Mouse (Mus musculus): ENCODE data around the gene Ano6. TPM values are rescaled to one million over a fixed set of nuclear protein-coding genes. Genes with fewer than 3 reads are reported as not detected.

The Ano6 gene
- total and polyA plus RNA-seq, 3 experiments = 0.01 to 0.49 TPM; not detected in 1

DNA sequence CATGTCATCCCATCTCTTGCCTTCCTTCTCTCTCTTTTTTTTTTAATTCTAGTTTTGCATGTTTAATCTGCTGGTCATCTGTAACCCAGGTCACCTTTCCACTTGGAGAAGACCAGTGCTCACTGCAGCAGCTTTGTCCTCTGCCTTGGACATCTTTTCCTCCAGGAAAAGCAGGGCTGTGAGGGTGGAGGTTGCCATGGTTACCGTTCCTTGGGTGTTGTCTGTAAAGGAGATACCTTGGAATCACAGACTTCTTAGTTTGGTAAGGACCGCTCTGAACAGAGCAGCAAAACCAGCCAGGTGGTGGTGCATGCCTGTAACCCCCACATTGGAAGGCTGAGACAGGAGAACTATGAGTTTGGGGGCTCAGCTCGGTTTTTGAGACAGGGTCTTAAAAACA is 26.9 kb downstream of the Ano6 start:
- H3K4me3 ChIP-seq (ENCODE audit: low read depth, low read length) = no peak overlapping the region
- H3K4me1 ChIP-seq (ENCODE audit: insufficient read depth, low read depth, low read length) = no peaks in the 10 kb centered on the region
- TF ChIP-seq GATA2 (IDR thresholded peaks at IDR 0.05; ENCODE audit: borderline replicate concordance, low read depth, low read length) (no peak), TAL1 (conservative IDR thresholded peaks at IDR 0.05; ENCODE audit: low read depth, low read length) (no peak), GATA1 (IDR thresholded peaks at IDR 0.05; ENCODE audit: borderline replicate concordance, low read length) (no peak), CTCF (IDR thresholded peaks at IDR 0.05; ENCODE audit: low read depth, low read length) (no peak), POLR2AphosphoS5 (IDR thresholded peaks at IDR 0.05; ENCODE audit: insufficient replicate concordance, low read depth, low read length) (no peak)
- no peaks in the 10 kb centered on the region for H3K36me3 ChIP-seq (replicated peaks)
- H3K27me3 ChIP-seq (ENCODE audit: insufficient read depth, low read length) = no peaks in the 10 kb centered on the region
- DNase-seq (ENCODE audit: low spot score) (no peak), ATAC-seq (ENCODE audit: extremely low read depth, insufficient number of reproducible peaks, low FRiP score, poor library complexity, severe bottlenecking) (no peak)
- peaks cover 14% of the 10 kb centered on the region for H3K9me3 ChIP-seq (replicated peaks)

GRCm38 (mm10) chr15:95819249-95820035 is 28.8 kb downstream of the Ano6 start:
- Histone ChIP-seq H3K27me3 (ENCODE audit: insufficient read depth, low read length) (no peaks in the 10 kb centered on the region), H3K4me3 (ENCODE audit: low read depth, low read length) (no peak overlapping the region), H3K9me3 (replicated peaks) (peaks cover 11% of the 10 kb centered on the region), H3K36me3 (replicated peaks) (no peaks in the 10 kb centered on the region), H3K4me1 (ENCODE audit: insufficient read depth, low read depth, low read length) (no peaks in the 10 kb centered on the region)
- TF ChIP-seq CTCF (IDR thresholded peaks at IDR 0.05; ENCODE audit: low read depth, low read length) = no peak
- TF ChIP-seq GATA2 (IDR thresholded peaks at IDR 0.05; ENCODE audit: borderline replicate concordance, low read depth, low read length) = no peak
- no peak for TF ChIP-seq TAL1 (conservative IDR thresholded peaks at IDR 0.05; ENCODE audit: low read depth, low read length)
- TF ChIP-seq GATA1 (IDR thresholded peaks at IDR 0.05; ENCODE audit: borderline replicate concordance, low read length) = no peak
- ATAC-seq (ENCODE audit: extremely low read depth, insufficient number of reproducible peaks, low FRiP score, poor library complexity, severe bottlenecking) (no peak), DNase-seq (ENCODE audit: low spot score) (no peak)

GRCm38 (mm10) chr15:95820142-95820541 is 29.5 kb downstream of the Ano6 start:
- Histone ChIP-seq H3K4me1 (ENCODE audit: insufficient read depth, low read depth, low read length) (no peaks in the 10 kb centered on the region), H3K36me3 (replicated peaks) (no peaks in the 10 kb centered on the region), H3K4me3 (ENCODE audit: low read depth, low read length) (no peak overlapping the region), H3K27me3 (ENCODE audit: insufficient read depth, low read length) (no peaks in the 10 kb centered on the region), H3K9me3 (replicated peaks) (peaks cover 11% of the 10 kb centered on the region)
- ATAC-seq (ENCODE audit: extremely low read depth, insufficient number of reproducible peaks, low FRiP score, poor library complexity, severe bottlenecking) = no peak
- TF ChIP-seq POLR2AphosphoS5 (IDR thresholded peaks at IDR 0.05; ENCODE audit: insufficient replicate concordance, low read depth, low read length) (no peak), TAL1 (conservative IDR thresholded peaks at IDR 0.05; ENCODE audit: low read depth, low read length) (no peak), GATA1 (IDR thresholded peaks at IDR 0.05; ENCODE audit: borderline replicate concordance, low read length) (no peak), GATA2 (IDR thresholded peaks at IDR 0.05; ENCODE audit: borderline replicate concordance, low read depth, low read length) (no peak), CTCF (IDR thresholded peaks at IDR 0.05; ENCODE audit: low read depth, low read length) (no peak)
- DNase-seq (ENCODE audit: low spot score) = no peak

- TF ChIP-seq CTCF (IDR thresholded peaks at IDR 0.05; ENCODE audit: low read depth, low read length) (no peak), GATA2 (IDR thresholded peaks at IDR 0.05; ENCODE audit: borderline replicate concordance, low read depth, low read length) (no peak), TAL1 (conservative IDR thresholded peaks at IDR 0.05; ENCODE audit: low read depth, low read length) (no peak), GATA1 (IDR thresholded peaks at IDR 0.05; ENCODE audit: borderline replicate concordance, low read length) (no peak), POLR2AphosphoS5 (IDR thresholded peaks at IDR 0.05; ENCODE audit: insufficient replicate concordance, low read depth, low read length) (no peak)
- Histone ChIP-seq H3K36me3 (replicated peaks) (no peaks in the 10 kb centered on the region), H3K4me3 (ENCODE audit: low read depth, low read length) (no peak overlapping the region), H3K9me3 (replicated peaks) (peaks cover 11% of the 10 kb centered on the region), H3K27me3 (ENCODE audit: insufficient read depth, low read length) (no peaks in the 10 kb centered on the region), H3K4me1 (ENCODE audit: insufficient read depth, low read depth, low read length) (no peaks in the 10 kb centered on the region)
- ATAC-seq (ENCODE audit: extremely low read depth, insufficient number of reproducible peaks, low FRiP score, poor library complexity, severe bottlenecking) (no peak), DNase-seq (ENCODE audit: low spot score) (no peak)
Measured at GRCm38 (mm10) chr15:95820678-95821077, 30.0 kb downstream of the Ano6 start.

DNA sequence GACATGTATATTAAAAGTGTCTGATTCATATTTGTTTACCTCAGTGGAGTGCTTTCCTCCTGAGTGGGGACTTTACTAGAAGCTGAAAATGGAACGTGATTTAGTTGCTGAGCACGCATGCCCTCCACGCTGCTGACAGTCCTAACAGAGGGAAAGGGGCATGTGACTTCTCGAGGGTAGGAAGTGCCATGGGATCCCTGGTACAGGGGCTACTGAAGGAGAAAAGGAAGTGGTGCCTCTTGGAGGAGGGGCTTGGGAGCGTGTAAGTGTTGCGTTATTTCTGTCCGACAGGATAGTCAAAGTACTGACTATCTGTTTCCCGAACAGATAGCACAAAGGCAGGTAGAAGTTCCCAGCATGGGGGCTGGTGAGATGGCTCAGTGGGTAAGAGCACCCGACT is 31.5 kb downstream of the Ano6 start:
- Histone ChIP-seq H3K9me3 (replicated peaks) (peaks cover 11% of the 10 kb centered on the region), H3K4me3 (ENCODE audit: low read depth, low read length) (no peak overlapping the region), H3K4me1 (ENCODE audit: insufficient read depth, low read depth, low read length) (no peaks in the 10 kb centered on the region), H3K36me3 (replicated peaks) (no peaks in the 10 kb centered on the region), H3K27me3 (ENCODE audit: insufficient read depth, low read length) (no peaks in the 10 kb centered on the region)
- DNase-seq (ENCODE audit: low spot score) (no peak), ATAC-seq (ENCODE audit: extremely low read depth, insufficient number of reproducible peaks, low FRiP score, poor library complexity, severe bottlenecking) (no peak)
- no peak for TF ChIP-seq GATA1 (IDR thresholded peaks at IDR 0.05; ENCODE audit: borderline replicate concordance, low read length)
- TF ChIP-seq TAL1 (conservative IDR thresholded peaks at IDR 0.05; ENCODE audit: low read depth, low read length) = no peak
- no peak for TF ChIP-seq POLR2AphosphoS5 (IDR thresholded peaks at IDR 0.05; ENCODE audit: insufficient replicate concordance, low read depth, low read length)
- no peak for TF ChIP-seq GATA2 (IDR thresholded peaks at IDR 0.05; ENCODE audit: borderline replicate concordance, low read depth, low read length)
- no peak for TF ChIP-seq CTCF (IDR thresholded peaks at IDR 0.05; ENCODE audit: low read depth, low read length)

- Histone ChIP-seq H3K36me3 (replicated peaks) (no peaks in the 10 kb centered on the region), H3K4me3 (ENCODE audit: low read depth, low read length) (no peak overlapping the region), H3K4me1 (ENCODE audit: insufficient read depth, low read depth, low read length) (no peaks in the 10 kb centered on the region), H3K9me3 (replicated peaks) (peaks cover 11% of the 10 kb centered on the region), H3K27me3 (ENCODE audit: insufficient read depth, low read length) (no peaks in the 10 kb centered on the region)
- no peak for DNase-seq (ENCODE audit: low spot score)
- TF ChIP-seq TAL1 (conservative IDR thresholded peaks at IDR 0.05; ENCODE audit: low read depth, low read length) = no peak
- no peak for TF ChIP-seq GATA2 (IDR thresholded peaks at IDR 0.05; ENCODE audit: borderline replicate concordance, low read depth, low read length)
- TF ChIP-seq GATA1 (IDR thresholded peaks at IDR 0.05; ENCODE audit: borderline replicate concordance, low read length) = no peak
- no peak for TF ChIP-seq POLR2AphosphoS5 (IDR thresholded peaks at IDR 0.05; ENCODE audit: insufficient replicate concordance, low read depth, low read length)
- no peak for TF ChIP-seq CTCF (IDR thresholded peaks at IDR 0.05; ENCODE audit: low read depth, low read length)
- no peak for ATAC-seq (ENCODE audit: extremely low read depth, insufficient number of reproducible peaks, low FRiP score, poor library complexity, severe bottlenecking)
Measured at GRCm38 (mm10) chr15:95823383-95824306, 33.0 kb downstream of the Ano6 start.
